Mouse (Mus musculus): Measurements from ENCODE around the gene Hacd4. TPM values are rescaled to one million over a fixed set of nuclear protein-coding genes. Genes with fewer than 3 reads are reported as not detected.
A peak's percentile ranks its signal among the peaks of the same experiment; 100 is the strongest.

Gene Hacd4
- polyA plus RNA-seq, 1 experiment: 10.8 TPM

GRCm38 (mm10) chr4:88424563-88424962 is 14.2 kb downstream of the Hacd4 start:
- Histone ChIP-seq H3K4me1 (ENCODE audit: control insufficient read depth, insufficient read depth, low read length) (no peaks in the 10 kb centered on the region), H3K27ac (ENCODE audit: control insufficient read depth, insufficient read depth, low read depth, low read length, poor library complexity) (no peak overlapping the region)
- no peak for TF ChIP-seq POLR2A (IDR thresholded peaks at IDR 0.05; ENCODE audit: borderline replicate concordance, control insufficient read depth, low read depth, low read length)

GRCm38 (mm10) chr4:88419378-88419777 is 19.4 kb downstream of the Hacd4 start:
- WGBS: 76% methylated on average over 5 of the region's 5 CpGs
- Histone ChIP-seq H3K27ac (ENCODE audit: control insufficient read depth, insufficient read depth, low read depth, low read length, poor library complexity) (no peak overlapping the region), H3K4me3 (replicated peaks; ENCODE audit: control insufficient read depth, low read depth, low read length) (no peak overlapping the region), H3K4me1 (ENCODE audit: control insufficient read depth, insufficient read depth, low read length) (no peaks in the 10 kb centered on the region; the same call in 1 of the 2 replicates)
- TF ChIP-seq CTCF (IDR thresholded peaks at IDR 0.05; ENCODE audit: control insufficient read depth, insufficient read depth, low read length) (no peak), POLR2A (IDR thresholded peaks at IDR 0.05; ENCODE audit: borderline replicate concordance, control insufficient read depth, low read depth, low read length) (no peak)

More at GRCm38 (mm10) chr4:88424563-88424962, 14.2 kb downstream of the Hacd4 start:
- H3K4me3 ChIP-seq (replicated peaks; ENCODE audit: control insufficient read depth, low read depth, low read length): no peak overlapping the region

- no peaks in the 10 kb centered on the region; the same call in 1 of the 2 replicates for H3K4me1 ChIP-seq (ENCODE audit: control insufficient read depth, insufficient read depth, low read length)
- 26% methylated on average over 2 of the region's 2 CpGs for WGBS
- no peak overlapping the region for H3K27ac ChIP-seq (ENCODE audit: control insufficient read depth, insufficient read depth, low read depth, low read length, poor library complexity)
- TF ChIP-seq CTCF (IDR thresholded peaks at IDR 0.05; ENCODE audit: control insufficient read depth, insufficient read depth, low read length): no peak
- TF ChIP-seq POLR2A (IDR thresholded peaks at IDR 0.05; ENCODE audit: borderline replicate concordance, control insufficient read depth, low read depth, low read length): no peak
- H3K4me3 ChIP-seq (replicated peaks; ENCODE audit: control insufficient read depth, low read depth, low read length): no peak overlapping the region
These were observed 23.7 kb downstream of the Hacd4 start for GRCm38 (mm10) chr4:88415017-88415416.

GRCm38 (mm10) chr4:88412331-88412730 is 26.4 kb downstream of the Hacd4 start:
- H3K27ac ChIP-seq (ENCODE audit: control insufficient read depth, insufficient read depth, low read depth, low read length, poor library complexity): no peak overlapping the region
- WGBS: 42% methylated on average over 2 of the region's 2 CpGs

GRCm38 (mm10) chr4:88409279-88409678 is 29.4 kb downstream of the Hacd4 start:
- TF ChIP-seq CTCF (IDR thresholded peaks at IDR 0.05; ENCODE audit: control insufficient read depth, insufficient read depth, low read length) (no peak), POLR2A (IDR thresholded peaks at IDR 0.05; ENCODE audit: borderline replicate concordance, control insufficient read depth, low read depth, low read length) (no peak)

More at GRCm38 (mm10) chr4:88412331-88412730, 26.4 kb downstream of the Hacd4 start:
- TF ChIP-seq POLR2A (IDR thresholded peaks at IDR 0.05; ENCODE audit: borderline replicate concordance, control insufficient read depth, low read depth, low read length): no peak
- no peak for TF ChIP-seq CTCF (IDR thresholded peaks at IDR 0.05; ENCODE audit: control insufficient read depth, insufficient read depth, low read length)
- no peak overlapping the region for H3K4me3 ChIP-seq (replicated peaks; ENCODE audit: control insufficient read depth, low read depth, low read length)
- H3K4me1 ChIP-seq (ENCODE audit: control insufficient read depth, insufficient read depth, low read length): no peaks in the 10 kb centered on the region; the same call in 1 of the 2 replicates

GRCm38 (mm10) chr4:88406887-88407696 is 31.6 kb downstream of the Hacd4 start:
- TF ChIP-seq POLR2A (IDR thresholded peaks at IDR 0.05; ENCODE audit: borderline replicate concordance, control insufficient read depth, low read depth, low read length): no peak
- TF ChIP-seq CTCF (IDR thresholded peaks at IDR 0.05; ENCODE audit: control insufficient read depth, insufficient read depth, low read length): no peak
- no peaks in the 10 kb centered on the region; the same call in 1 of the 2 replicates for H3K4me1 ChIP-seq (ENCODE audit: control insufficient read depth, insufficient read depth, low read length)
- H3K27ac ChIP-seq (ENCODE audit: control insufficient read depth, insufficient read depth, low read depth, low read length, poor library complexity): peak overlapping the region; percentile 52; the same call in 1 of the 2 replicates
- H3K4me3 ChIP-seq (replicated peaks; ENCODE audit: control insufficient read depth, low read depth, low read length): no peak overlapping the region
- 66% methylated on average over 4 of the region's 4 CpGs for WGBS

More at GRCm38 (mm10) chr4:88409279-88409678, 29.4 kb downstream of the Hacd4 start:
- 86% methylated on average over 4 of the region's 4 CpGs for WGBS
- no peak overlapping the region for H3K27ac ChIP-seq (ENCODE audit: control insufficient read depth, insufficient read depth, low read depth, low read length, poor library complexity)
- no peaks in the 10 kb centered on the region; the same call in 1 of the 2 replicates for H3K4me1 ChIP-seq (ENCODE audit: control insufficient read depth, insufficient read depth, low read length)
- H3K4me3 ChIP-seq (replicated peaks; ENCODE audit: control insufficient read depth, low read depth, low read length): no peak overlapping the region

GRCm38 (mm10) chr4:88402884-88403283 is 35.8 kb downstream of the Hacd4 start:
- no peak overlapping the region for H3K4me3 ChIP-seq (replicated peaks; ENCODE audit: control insufficient read depth, low read depth, low read length)
- H3K27ac ChIP-seq (ENCODE audit: control insufficient read depth, insufficient read depth, low read depth, low read length, poor library complexity): no peak overlapping the region
- TF ChIP-seq CTCF (IDR thresholded peaks at IDR 0.05; ENCODE audit: control insufficient read depth, insufficient read depth, low read length) (no peak), POLR2A (IDR thresholded peaks at IDR 0.05; ENCODE audit: borderline replicate concordance, control insufficient read depth, low read depth, low read length) (no peak)
- WGBS: 82% methylated on average over 6 of the region's 6 CpGs
- no peaks in the 10 kb centered on the region; the same call in 1 of the 2 replicates for H3K4me1 ChIP-seq (ENCODE audit: control insufficient read depth, insufficient read depth, low read length)

GRCm38 (mm10) chr4:88400992-88401313 is 37.8 kb downstream of the Hacd4 start:
- H3K27ac ChIP-seq (ENCODE audit: control insufficient read depth, insufficient read depth, low read depth, low read length, poor library complexity): no peak overlapping the region
- TF ChIP-seq POLR2A (IDR thresholded peaks at IDR 0.05; ENCODE audit: borderline replicate concordance, control insufficient read depth, low read depth, low read length) (no peak), CTCF (IDR thresholded peaks at IDR 0.05; ENCODE audit: control insufficient read depth, insufficient read depth, low read length) (no peak)
- no peaks in the 10 kb centered on the region for H3K4me1 ChIP-seq (ENCODE audit: control insufficient read depth, insufficient read depth, low read length)
- H3K4me3 ChIP-seq (replicated peaks; ENCODE audit: control insufficient read depth, low read depth, low read length): no peak overlapping the region
- WGBS: 89% methylated on average over 7 of the region's 7 CpGs
